Comparison of ENCODE assay signal across 8 mouse cellular contexts in genomic region chr11:59209003-59209441, GRCm38 (mm10). TPM values are rescaled to one million over a fixed set of nuclear protein-coding genes. Genes with fewer than 3 reads are reported as not detected.
DNase-seq lines count a peak whose midpoint lies in the region; ATAC-seq and TF ChIP-seq lines count a peak whose summit lies in the region.

No protein-coding gene starts in this region.

- peak overlapping the region; percentile 89 for H3K4me2 ChIP-seq in hindbrain, postnatal 0 days (ENCODE audit: low read depth, low read length)
- peak overlapping the region; percentile 90 for H3K4me2 ChIP-seq in limb, embryonic 12.5 days
- H3K4me2 ChIP-seq in midbrain, embryonic 12.5 days (replicated peaks) = peak overlapping the region; percentile 93

- TF ChIP-seq CTCF in hindbrain, postnatal 0 days (IDR thresholded peaks at IDR 0.05; ENCODE audit: low read depth) = peak; percentile 81

- peak; percentile 50 for ATAC-seq in frontal cortex, adult (ENCODE audit: low TSS enrichment)
- peak; percentile 69 for ATAC-seq in hindbrain, postnatal 0 days
- peak; percentile 38; the same call in 1 of the 2 replicates for ATAC-seq in limb, embryonic 12.5 days (ENCODE audit: insufficient number of reproducible peaks, insufficient read depth, low FRiP score, low TSS enrichment, low read depth)
- peak; percentile 48 for ATAC-seq in midbrain, embryonic 12.5 days (ENCODE audit: low FRiP score, low read depth)

- whole genome bisulfite sequencing in hindbrain, postnatal 0 days = 4% methylated on average over 18 of the region's 18 CpGs
- WGBS in limb, embryonic 12.5 days = 12% methylated on average over 18 of the region's 18 CpGs
- WGBS in midbrain, embryonic 12.5 days = 13% methylated on average over 18 of the region's 18 CpGs

- DNase-seq in frontal cortex, postnatal 25 days (ENCODE audit: low spot score in 2 of 2) = no peak
- DNase-seq in cerebellum, adult 9-11 months = peak; percentile 78
- peak; percentile 50 for DNase-seq in gastrocnemius, adult 18-20 months (ENCODE audit: low spot score)
- peak; percentile 87 for DNase-seq in hindbrain, postnatal 0 days (ENCODE audit: low spot score)
- peak; percentile 54 to 71 for DNase-seq in spleen, postnatal 36 days (ENCODE audit: low spot score in 2 of 2)

- no peaks in the 10 kb centered on the region for H3K9me3 ChIP-seq in hindbrain, postnatal 0 days (ENCODE audit: low read length)
- no peaks in the 10 kb centered on the region for H3K9me3 ChIP-seq in limb, embryonic 12.5 days
- H3K9me3 ChIP-seq in midbrain, embryonic 12.5 days = no peaks in the 10 kb centered on the region

- H3K36me3 ChIP-seq in hindbrain, postnatal 0 days (ENCODE audit: insufficient read depth, low read length) = peaks cover 37% of the 10 kb centered on the region
- H3K36me3 ChIP-seq in limb, embryonic 12.5 days = peaks cover 77% of the 10 kb centered on the region
- peaks cover 70% of the 10 kb centered on the region for H3K36me3 ChIP-seq in midbrain, embryonic 12.5 days

- H3K4me1 ChIP-seq in hindbrain, postnatal 0 days (ENCODE audit: insufficient read depth, low read length) = 0 out of 2 replicates have a peak, but pooled peaks cover 3% of the 10 kb centered on the region
- H3K4me1 ChIP-seq in limb, embryonic 12.5 days (replicated peaks) = peaks cover 11% of the 10 kb centered on the region
- H3K4me1 ChIP-seq in midbrain, embryonic 12.5 days = peaks cover 28% of the 10 kb centered on the region

- no peaks in the 10 kb centered on the region for H3K27me3 ChIP-seq in hindbrain, postnatal 0 days (ENCODE audit: insufficient read depth, low read length)
- no peaks in the 10 kb centered on the region for H3K27me3 ChIP-seq in limb, embryonic 12.5 days
- no peaks in the 10 kb centered on the region for H3K27me3 ChIP-seq in midbrain, embryonic 12.5 days

- H3K27ac ChIP-seq in hindbrain, postnatal 0 days = peak overlapping the region; percentile 95
- H3K27ac ChIP-seq in limb, embryonic 12.5 days = peak overlapping the region; percentile 95; the same call in 1 of the 2 replicates
- H3K27ac ChIP-seq in midbrain, embryonic 12.5 days (replicated peaks) = peak overlapping the region; percentile 88

- H3K9ac ChIP-seq in hindbrain, postnatal 0 days (replicated peaks; ENCODE audit: low read length) = peak overlapping the region; percentile 91
- H3K9ac ChIP-seq in limb, embryonic 12.5 days (replicated peaks) = peak overlapping the region; percentile 86
- peak overlapping the region; percentile 86 for H3K9ac ChIP-seq in midbrain, embryonic 12.5 days (replicated peaks)

- H3K4me3 ChIP-seq in hindbrain, postnatal 0 days (ENCODE audit: low read length) = peak overlapping the region; percentile 92
- peak overlapping the region; percentile 91 for H3K4me3 ChIP-seq in limb, embryonic 12.5 days (replicated peaks)
- H3K4me3 ChIP-seq in midbrain, embryonic 12.5 days = peak overlapping the region; percentile 96

RNA-seq across cellular contexts. Expression of gene 2310033P09Rik, which starts 0.9 kb away (rescaled TPM):
- total RNA-seq in gastrocnemius, adult 18-20 months (2021) = 1 to 10 TPM; 2.3 to 2.6 TPM
- total RNA-seq in hindbrain, postnatal 0 days (2014; rRNA removed) = 4.3 and 4.7 TPM in 2 replicates
- polyA plus RNA-seq in hindbrain, postnatal 0 days (2015; fragmentation: Nextera tagmentation; extraction: Ambion mirVana) = 24.8 and 29.2 TPM in 2 replicates
- 34.8 and 36.9 TPM in 2 replicates for polyA plus RNA-seq in limb, embryonic 12.5 days (2016; fragmentation: Nextera tagmentation; extraction: Ambion mirVana)
- polyA plus RNA-seq in midbrain, embryonic 12.5 days (2016; fragmentation: Nextera tagmentation; extraction: Ambion mirVana) = 35.0 and 36.4 TPM in 2 replicates

RNA-seq across cellular contexts. Expression of gene Mrpl55, which starts 6.7 kb away (rescaled TPM):
- total RNA-seq in gastrocnemius, adult 18-20 months (2021) = 10 to 100 TPM; 57.0 to 65.8 TPM
- 88.3 and 90.6 TPM in 2 replicates for total RNA-seq in hindbrain, postnatal 0 days (2014; rRNA removed)
- 119 and 123 TPM in 2 replicates for polyA plus RNA-seq in hindbrain, postnatal 0 days (2015; fragmentation: Nextera tagmentation; extraction: Ambion mirVana)
- polyA plus RNA-seq in limb, embryonic 12.5 days (2016; fragmentation: Nextera tagmentation; extraction: Ambion mirVana) = 93.9 and 94.7 TPM in 2 replicates
- polyA plus RNA-seq in midbrain, embryonic 12.5 days (2016; fragmentation: Nextera tagmentation; extraction: Ambion mirVana) = 84.3 and 89.4 TPM in 2 replicates

RNA-seq across cellular contexts. Expression of gene Guk1, which starts 17.0 kb away (rescaled TPM):
- 10 to 100 TPM; 32.9 to 38.0 TPM for total RNA-seq in gastrocnemius, adult 18-20 months (2021)
- total RNA-seq in hindbrain, postnatal 0 days (2014; rRNA removed) = 124 TPM in 2 replicates
- 258 and 271 TPM in 2 replicates for polyA plus RNA-seq in hindbrain, postnatal 0 days (2015; fragmentation: Nextera tagmentation; extraction: Ambion mirVana)
- polyA plus RNA-seq in limb, embryonic 12.5 days (2016; fragmentation: Nextera tagmentation; extraction: Ambion mirVana) = 121 and 130 TPM in 2 replicates
- polyA plus RNA-seq in midbrain, embryonic 12.5 days (2016; fragmentation: Nextera tagmentation; extraction: Ambion mirVana) = 83.8 and 95.1 TPM in 2 replicates

RNA-seq across cellular contexts. Expression of gene Arf1, which starts 19.0 kb away (rescaled TPM):
- 100 to 1,000 TPM; 230 to 237 TPM for total RNA-seq in gastrocnemius, adult 18-20 months (2021)
- 352 and 363 TPM in 2 replicates for total RNA-seq in hindbrain, postnatal 0 days (2014; rRNA removed)
- polyA plus RNA-seq in hindbrain, postnatal 0 days (2015; fragmentation: Nextera tagmentation; extraction: Ambion mirVana) = 609 and 632 TPM in 2 replicates
- 602 and 603 TPM in 2 replicates for polyA plus RNA-seq in limb, embryonic 12.5 days (2016; fragmentation: Nextera tagmentation; extraction: Ambion mirVana)
- polyA plus RNA-seq in midbrain, embryonic 12.5 days (2016; fragmentation: Nextera tagmentation; extraction: Ambion mirVana) = 539 and 564 TPM in 2 replicates

RNA-seq across cellular contexts. Expression of gene Gjc2, which starts 26.0 kb away (rescaled TPM):
- total RNA-seq in gastrocnemius, adult 18-20 months (2021) = under 1 TPM; 0.23 to 0.33 TPM
- 2.3 and 3.2 TPM in 2 replicates for total RNA-seq in hindbrain, postnatal 0 days (2014; rRNA removed)
- polyA plus RNA-seq in hindbrain, postnatal 0 days (2015; fragmentation: Nextera tagmentation; extraction: Ambion mirVana) = 0.38 and 0.76 TPM in 2 replicates
- 0.65 and 1.2 TPM in 2 replicates for polyA plus RNA-seq in limb, embryonic 12.5 days (2016; fragmentation: Nextera tagmentation; extraction: Ambion mirVana)
- polyA plus RNA-seq in midbrain, embryonic 12.5 days (2016; fragmentation: Nextera tagmentation; extraction: Ambion mirVana) = 0.10 TPM in 2 replicates

Comparison
In these comparisons a context has a peak if more than half of its experiments do, and no peak if none do; other contexts are left out.
1. DNase-seq: peak in cerebellum, adult 9-11 months (single experiment), gastrocnemius, adult 18-20 months (single experiment), hindbrain, postnatal 0 days (single experiment) and spleen, postnatal 36 days (2 of 2); none in frontal cortex, postnatal 25 days (0 of 2).
2. Peak in every context shown above with its lines, with median percentiles within 50 percentile points of each other: ATAC-seq, H3K27ac ChIP-seq, H3K4me2 ChIP-seq, H3K4me3 ChIP-seq and H3K9ac ChIP-seq.